Mouse (Mus musculus): ENCODE measurements around the gene Celf1.
A peak's percentile ranks its signal among the peaks of the same experiment; 100 is the strongest.

Celf1 gene

DNA sequence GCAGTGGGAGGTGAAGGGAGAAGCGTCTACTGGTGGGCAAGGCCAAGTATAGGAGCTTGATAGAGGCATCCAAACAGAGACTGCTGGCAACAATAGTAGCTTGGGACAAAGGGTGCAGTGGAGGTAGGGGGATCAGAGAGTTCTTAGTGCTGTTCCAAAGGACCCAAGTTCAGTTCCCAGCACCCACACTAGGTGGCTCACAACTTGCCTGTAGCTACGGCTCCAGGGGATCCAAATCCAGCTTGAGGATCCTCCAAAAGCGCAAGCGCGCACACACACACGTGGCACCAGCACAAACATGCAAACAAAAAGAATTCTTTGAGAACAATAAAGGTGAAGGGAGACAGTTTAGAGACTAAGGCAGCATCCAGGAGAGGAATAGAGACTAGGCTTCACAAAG is 124.0 kb downstream of the Celf1 start:
- no peak for DNase-seq

DNA sequence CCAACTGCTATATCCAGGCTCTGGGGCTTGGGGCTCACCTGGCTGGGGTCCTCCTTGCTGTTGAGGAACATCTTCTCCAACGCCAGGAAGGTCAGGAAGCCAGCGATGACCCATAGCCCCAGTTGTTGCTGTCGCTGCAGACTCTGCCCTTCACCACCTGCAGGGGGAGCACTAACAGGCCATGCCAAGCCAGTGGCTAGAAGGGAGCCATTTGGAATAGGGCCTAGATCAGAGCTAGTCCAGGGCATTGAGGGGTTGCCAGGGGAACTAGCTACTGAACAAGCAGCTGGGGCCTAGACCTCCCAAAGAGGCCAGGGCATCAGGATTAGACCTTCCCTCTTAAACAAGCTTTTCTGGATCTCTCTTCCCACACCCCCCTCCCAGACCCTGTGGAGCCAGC is 125.4 kb downstream of the Celf1 start:
- DNase-seq, result peak; percentile 43

DNA sequence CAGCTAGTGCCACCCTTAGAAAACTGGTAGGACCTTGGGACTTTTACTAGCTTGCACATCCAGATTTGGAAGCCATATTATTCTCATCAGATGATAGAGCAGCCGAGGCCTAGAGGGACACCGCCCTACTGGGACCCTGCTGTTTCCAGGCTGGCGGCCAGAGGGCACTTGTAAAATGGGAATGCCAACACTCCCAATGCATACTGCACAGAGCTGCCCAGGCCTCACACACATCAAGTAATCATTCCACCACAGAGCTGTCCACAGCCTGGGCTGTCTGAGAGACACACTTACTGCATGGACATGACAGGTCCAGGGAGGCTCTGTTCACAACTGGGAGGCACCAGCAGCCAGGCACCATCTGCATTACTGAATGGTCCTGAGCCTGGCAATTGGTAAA is 126.3 kb downstream of the Celf1 start:
- no peak for DNase-seq

DNA sequence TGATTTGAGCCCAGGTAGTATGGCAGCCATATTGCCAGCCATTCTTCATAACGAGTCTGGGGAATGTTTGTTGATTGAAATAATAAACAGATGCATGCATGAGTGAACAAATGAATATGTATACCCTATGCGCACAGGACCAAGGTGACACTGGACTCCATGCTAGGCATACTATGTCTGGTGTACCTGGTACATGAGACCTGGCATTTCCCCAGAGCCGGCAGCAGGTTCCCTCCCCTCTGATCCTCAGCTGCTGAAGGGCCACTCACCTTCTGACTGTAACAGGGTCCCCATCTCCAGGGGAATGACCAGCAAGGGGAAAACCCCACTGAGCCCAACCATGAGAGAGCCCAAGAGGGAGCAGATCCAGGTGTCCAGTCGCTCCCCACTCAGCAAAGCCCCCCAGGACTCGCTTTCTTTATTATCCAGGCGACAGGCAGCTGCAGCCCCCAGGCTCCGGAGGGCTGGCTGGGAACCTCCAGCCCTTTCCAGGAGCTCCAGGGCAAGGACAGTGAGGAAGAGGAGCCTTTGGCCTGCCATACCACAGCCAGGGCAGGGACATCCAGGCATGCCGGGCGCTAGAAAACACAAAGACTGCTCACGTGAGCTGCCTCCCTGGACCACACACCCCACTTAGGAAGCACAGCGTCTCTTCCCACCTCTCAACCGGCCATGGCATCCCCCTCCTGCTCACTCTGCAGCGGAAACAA is 128.1 kb downstream of the Celf1 start:
- DNase-seq, result peak; percentile 58

DNA sequence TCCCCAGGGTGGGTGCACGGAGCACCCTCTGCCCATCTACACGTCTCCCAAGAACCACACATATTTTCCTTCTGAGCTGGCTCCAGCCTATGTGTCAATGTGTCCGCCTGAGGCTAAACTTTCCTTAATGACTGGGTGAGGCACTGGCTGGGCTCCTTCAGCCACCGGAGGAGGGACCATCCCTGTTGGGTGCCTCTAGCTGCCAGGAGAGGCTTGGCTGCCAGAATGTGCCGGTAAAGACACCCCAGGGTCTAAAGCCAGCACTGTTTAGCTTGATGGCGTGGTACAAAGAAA is 128.6 kb downstream of the Celf1 start:
- DNase-seq, result no peak

Data from kidney, adult 11 months (tissue).